9 mouse cellular contexts compared by ENCODE assay signal in genomic region chr5:122498046-122498445, GRCm38 (mm10). TPM values are rescaled to one million over a fixed set of nuclear protein-coding genes. Genes with fewer than 3 reads are reported as not detected.
A peak's percentile ranks its signal among the peaks of the same experiment; 100 is the strongest.
DNase-seq lines count a peak whose midpoint lies in the region; ATAC-seq and TF ChIP-seq lines count a peak whose summit lies in the region.
"Had no signal": no experiment of that assay in that cellular context is flagged by ENCODE, and none has a peak within 500 bp of the region (broad histone marks: within the 10 kb centered on the region; RNA-seq: fewer than 3 reads in every experiment).

No protein-coding gene starts in this region.

- no peak overlapping the region for H3K4me3 ChIP-seq in forebrain, embryonic 13.5 days
- H3K4me3 ChIP-seq in forebrain, embryonic 10.5 days, result no peak overlapping the region; the same call in 1 of the 2 replicates
- H3K4me3 ChIP-seq in limb, embryonic 12.5 days (replicated peaks), result no peak overlapping the region
- no peak overlapping the region for H3K4me3 ChIP-seq in limb, embryonic 10.5 days
- H3K4me3 ChIP-seq in hindbrain, embryonic 12.5 days, result no peak overlapping the region
- H3K4me3 ChIP-seq in myocyte, result no peak overlapping the region

- no peak overlapping the region for H3ac ChIP-seq in myocyte (ENCODE audit: control insufficient read depth, insufficient read length)

- 63% methylated on average over 2 of the region's 2 CpGs for WGBS in forebrain, embryonic 13.5 days
- 76% methylated on average over 2 of the region's 2 CpGs for WGBS in forebrain, embryonic 10.5 days
- WGBS in limb, embryonic 12.5 days, result 63% methylated on average over 2 of the region's 2 CpGs
- WGBS in limb, embryonic 10.5 days, result 77% methylated on average over 2 of the region's 2 CpGs
- 76% methylated on average over 2 of the region's 2 CpGs for WGBS in hindbrain, embryonic 12.5 days

- no peak overlapping the region for H3K27ac ChIP-seq in forebrain, embryonic 13.5 days
- no peak overlapping the region for H3K27ac ChIP-seq in forebrain, embryonic 10.5 days
- no peak overlapping the region for H3K27ac ChIP-seq in limb, embryonic 12.5 days
- no peak overlapping the region for H3K27ac ChIP-seq in limb, embryonic 10.5 days
- H3K27ac ChIP-seq in hindbrain, embryonic 12.5 days, result no peak overlapping the region

- no peak for ATAC-seq in forebrain, embryonic 13.5 days
- ATAC-seq in limb, embryonic 12.5 days (ENCODE audit: insufficient number of reproducible peaks, insufficient read depth, low FRiP score, low TSS enrichment, low read depth), result no peak
- no peak for ATAC-seq in hindbrain, embryonic 12.5 days (ENCODE audit: low FRiP score)

- H3K4me2 ChIP-seq in forebrain, embryonic 13.5 days, result peak overlapping the region; percentile 6
- peak overlapping the region; percentile 13; the same call in 1 of the 2 replicates for H3K4me2 ChIP-seq in limb, embryonic 12.5 days
- H3K4me2 ChIP-seq in hindbrain, embryonic 12.5 days (replicated peaks), result 0 out of 2 replicates have a peak overlapping the region, but pooled peaks have one; percentile 21
- H3K4me2 ChIP-seq in myocyte (ENCODE audit: low read depth), result peak overlapping the region; percentile 90

- H3K4me1 ChIP-seq in forebrain, embryonic 13.5 days, result peaks cover 47% of the 10 kb centered on the region
- H3K4me1 ChIP-seq in forebrain, embryonic 10.5 days, result peaks cover 36% of the 10 kb centered on the region
- peaks cover 30% of the 10 kb centered on the region for H3K4me1 ChIP-seq in limb, embryonic 12.5 days (replicated peaks)
- peaks cover 30% of the 10 kb centered on the region for H3K4me1 ChIP-seq in limb, embryonic 10.5 days
- H3K4me1 ChIP-seq in hindbrain, embryonic 12.5 days, result peaks cover 38% of the 10 kb centered on the region

- H3K27me3 ChIP-seq in forebrain, embryonic 13.5 days, result no peaks in the 10 kb centered on the region
- H3K27me3 ChIP-seq in forebrain, embryonic 10.5 days (ENCODE audit: poor library complexity, severe bottlenecking), result no peaks in the 10 kb centered on the region
- H3K27me3 ChIP-seq in limb, embryonic 12.5 days, result no peaks in the 10 kb centered on the region
- H3K27me3 ChIP-seq in limb, embryonic 10.5 days (ENCODE audit: low read depth, poor library complexity, severe bottlenecking), result no peaks in the 10 kb centered on the region
- H3K27me3 ChIP-seq in hindbrain, embryonic 12.5 days, result no peaks in the 10 kb centered on the region
- H3K27me3 ChIP-seq in myocyte (ENCODE audit: control insufficient read depth, insufficient read depth, insufficient read length), result no peaks in the 10 kb centered on the region

- TF ChIP-seq POLR2A in myocyte (IDR thresholded peaks at IDR 0.05; ENCODE audit: insufficient read length, low read depth), result no peak

- H3K36me3 ChIP-seq in forebrain, embryonic 13.5 days (ENCODE audit: poor library complexity, severe bottlenecking), result peaks cover 46% of the 10 kb centered on the region
- H3K36me3 ChIP-seq in forebrain, embryonic 10.5 days (replicated peaks), result peaks cover 73% of the 10 kb centered on the region
- peaks cover 52% of the 10 kb centered on the region for H3K36me3 ChIP-seq in limb, embryonic 12.5 days
- peaks cover 72% of the 10 kb centered on the region for H3K36me3 ChIP-seq in limb, embryonic 10.5 days
- H3K36me3 ChIP-seq in hindbrain, embryonic 12.5 days, result peaks cover 38% of the 10 kb centered on the region
- H3K36me3 ChIP-seq in myocyte (ENCODE audit: control insufficient read depth, insufficient read depth), result peaks cover 44% of the 10 kb centered on the region

- peaks cover 82% of the 10 kb centered on the region for H3K79me2 ChIP-seq in myocyte (ENCODE audit: control insufficient read depth, insufficient read depth)

- DNase-seq in forebrain, embryonic 10.5 days (ENCODE audit: extremely low spot score, low spot score), result no peak
- DNase-seq in limb, embryonic 10.5 days (ENCODE audit: low spot score), result no peak
- DNase-seq in adipocyte (ENCODE audit: low spot score), result no peak
- no peak for DNase-seq in frontal cortex, adult 2 months (ENCODE audit: extremely low spot score in 1 of 2, low spot score in 1 of 2)
- DNase-seq: thymus, postnatal 14 days had no signal

- no peak overlapping the region for H3K9ac ChIP-seq in forebrain, embryonic 13.5 days
- 0 out of 2 replicates have a peak overlapping the region, but pooled peaks have one; percentile 18 for H3K9ac ChIP-seq in limb, embryonic 12.5 days (replicated peaks)
- no peak overlapping the region for H3K9ac ChIP-seq in hindbrain, embryonic 12.5 days

- no peaks in the 10 kb centered on the region for H3K9me3 ChIP-seq in forebrain, embryonic 13.5 days (replicated peaks)
- H3K9me3 ChIP-seq in forebrain, embryonic 10.5 days, result no peaks in the 10 kb centered on the region
- no peaks in the 10 kb centered on the region for H3K9me3 ChIP-seq in limb, embryonic 12.5 days
- H3K9me3 ChIP-seq in limb, embryonic 10.5 days (replicated peaks), result no peaks in the 10 kb centered on the region
- H3K9me3 ChIP-seq in hindbrain, embryonic 12.5 days (replicated peaks), result no peaks in the 10 kb centered on the region

TF ChIP-seq in myocyte, 11 proteins besides CTCF, POLR2A, EP300 and RAD21:
- TF ChIP-seq TCF3 (IDR thresholded peaks at IDR 0.05; ENCODE audit: insufficient read length, low read depth) (no peak), TCF12 (IDR thresholded peaks at IDR 0.05; ENCODE audit: insufficient read depth, poor library complexity, severe bottlenecking) (no peak), MYOD1 (IDR thresholded peaks at IDR 0.05; ENCODE audit: control insufficient read depth in 1 of 3, insufficient read length in 2 of 3, low read depth in 2 of 3) (no peak), SRF (IDR thresholded peaks at IDR 0.05; ENCODE audit: control insufficient read depth, insufficient read length, low read depth) (no peak), E2F4 (IDR thresholded peaks at IDR 0.05; ENCODE audit: insufficient read depth) (no peak), POLR2AphosphoS2 (IDR thresholded peaks at IDR 0.05; ENCODE audit: insufficient read length, low read depth) (no peak), MAX (IDR thresholded peaks at IDR 0.05; ENCODE audit: low read depth) (no peak), REST (IDR thresholded peaks at IDR 0.05; ENCODE audit: insufficient read depth, insufficient read length) (no peak), MYOG (IDR thresholded peaks at IDR 0.05; ENCODE audit: control insufficient read depth in 1 of 3, insufficient read depth in 1 of 3, insufficient read length in 2 of 3, low read depth in 2 of 3) (no peak), USF1 (IDR thresholded peaks at IDR 0.05; ENCODE audit: low read depth) (no peak), CEBPB (IDR thresholded peaks at IDR 0.05; ENCODE audit: insufficient read depth, poor library complexity, severe bottlenecking) (no peak)

RNA-seq across cellular contexts. Expression of gene Atp2a2, which starts 4.0 kb away (rescaled TPM):
- 32.2 and 34.2 TPM in 2 replicates for polyA plus RNA-seq in forebrain, embryonic 13.5 days (2015; fragmentation: Nextera tagmentation; extraction: Ambion mirVana)
- 34.8 and 37.6 TPM in 2 replicates for polyA plus RNA-seq in forebrain, embryonic 10.5 days (2016; fragmentation: Nextera tagmentation; extraction: Ambion mirVana)
- polyA plus RNA-seq in limb, embryonic 12.5 days (2016; fragmentation: Nextera tagmentation; extraction: Ambion mirVana), result 42.4 and 49.5 TPM in 2 replicates
- 39.0 and 42.9 TPM in 2 replicates for polyA plus RNA-seq in limb, embryonic 10.5 days (2016; fragmentation: Nextera tagmentation; extraction: Ambion mirVana)
- 69.6 and 70.9 TPM in 2 replicates for polyA plus RNA-seq in hindbrain, embryonic 12.5 days (2016; fragmentation: Nextera tagmentation; extraction: Ambion mirVana)
- polyA plus RNA-seq in myocyte (2012; fragmentation: generic; extraction: Trizol), result 295 TPM
- polyA plus RNA-seq in frontal cortex, adult 2 months (2012; rRNA removed), result 269 and 275 TPM in 2 replicates

Comparison
In these comparisons a context has a peak if more than half of its experiments do, and no peak if none do; other contexts are left out.
1. H3K4me2 ChIP-seq: peak in every context shown above with its lines; median percentile 90 in myocyte; 21 in hindbrain, embryonic 12.5 days; 13 in limb, embryonic 12.5 days; 6 in forebrain, embryonic 13.5 days.